Mouse (Mus musculus): Measurements from ENCODE around the gene Ruvbl2.
"Not testable (repeated sequence)": the region's sequence is repeated elsewhere in the genome, so short reads cannot be mapped to it uniquely, and the experiment has no call there.

Gene Ruvbl2

DNA sequence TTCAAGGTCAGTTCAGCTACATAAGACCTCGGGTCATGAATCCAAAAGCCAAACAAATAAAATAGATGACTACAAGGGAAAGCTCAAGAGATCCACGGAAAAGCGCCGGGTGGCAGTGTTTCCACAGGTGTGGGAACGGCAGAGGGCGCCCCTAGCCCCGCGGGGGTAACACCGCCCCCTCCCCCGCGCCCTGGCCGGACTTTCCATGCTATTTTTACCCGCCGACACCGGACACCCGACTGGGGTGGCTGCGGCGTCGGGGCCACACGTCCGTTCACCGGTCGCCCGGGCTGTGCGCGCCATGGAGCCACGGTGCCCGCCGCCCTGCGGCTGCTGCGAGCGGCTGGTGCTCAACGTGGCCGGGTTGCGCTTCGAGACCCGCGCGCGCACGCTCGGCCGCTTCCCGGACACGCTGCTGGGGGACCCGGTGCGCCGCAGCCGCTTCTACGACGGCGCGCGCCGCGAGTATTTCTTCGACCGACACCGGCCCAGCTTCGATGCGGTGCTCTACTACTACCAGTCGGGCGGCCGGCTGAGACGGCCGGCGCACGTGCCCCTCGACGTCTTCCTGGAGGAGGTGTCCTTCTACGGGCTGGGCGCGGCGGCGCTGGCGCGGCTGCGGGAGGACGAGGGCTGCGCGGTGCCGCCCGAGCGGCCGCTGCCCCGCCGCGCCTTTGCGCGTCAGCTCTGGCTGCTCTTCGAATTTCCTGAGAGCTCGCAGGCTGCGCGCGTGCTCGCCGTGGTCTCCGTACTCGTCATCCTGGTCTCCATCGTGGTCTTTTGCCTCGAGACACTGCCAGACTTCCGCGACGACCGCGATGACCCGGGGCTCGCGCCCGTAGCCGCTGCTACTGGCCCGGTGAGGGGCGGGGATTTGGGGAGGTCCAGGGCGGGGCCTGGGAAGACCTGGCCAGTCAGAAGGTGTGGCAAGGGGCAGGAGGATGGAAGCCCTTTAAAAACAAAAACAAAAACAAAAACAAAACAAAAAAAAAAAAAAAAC, 31.4 kb downstream of the Ruvbl2 start:
- H3K27me3 ChIP-seq (ENCODE audit: control insufficient read depth, insufficient read depth, low read length, poor library complexity, severe bottlenecking), result no peaks in the 10 kb centered on the region; the same call in 1 of the 2 replicates
- no peaks in the 10 kb centered on the region for H3K36me3 ChIP-seq (ENCODE audit: control insufficient read depth, insufficient read depth, low read length, poor library complexity, severe bottlenecking)
- DNase-seq (ENCODE audit: low read depth, low spot score), result peak; percentile 39

DNA sequence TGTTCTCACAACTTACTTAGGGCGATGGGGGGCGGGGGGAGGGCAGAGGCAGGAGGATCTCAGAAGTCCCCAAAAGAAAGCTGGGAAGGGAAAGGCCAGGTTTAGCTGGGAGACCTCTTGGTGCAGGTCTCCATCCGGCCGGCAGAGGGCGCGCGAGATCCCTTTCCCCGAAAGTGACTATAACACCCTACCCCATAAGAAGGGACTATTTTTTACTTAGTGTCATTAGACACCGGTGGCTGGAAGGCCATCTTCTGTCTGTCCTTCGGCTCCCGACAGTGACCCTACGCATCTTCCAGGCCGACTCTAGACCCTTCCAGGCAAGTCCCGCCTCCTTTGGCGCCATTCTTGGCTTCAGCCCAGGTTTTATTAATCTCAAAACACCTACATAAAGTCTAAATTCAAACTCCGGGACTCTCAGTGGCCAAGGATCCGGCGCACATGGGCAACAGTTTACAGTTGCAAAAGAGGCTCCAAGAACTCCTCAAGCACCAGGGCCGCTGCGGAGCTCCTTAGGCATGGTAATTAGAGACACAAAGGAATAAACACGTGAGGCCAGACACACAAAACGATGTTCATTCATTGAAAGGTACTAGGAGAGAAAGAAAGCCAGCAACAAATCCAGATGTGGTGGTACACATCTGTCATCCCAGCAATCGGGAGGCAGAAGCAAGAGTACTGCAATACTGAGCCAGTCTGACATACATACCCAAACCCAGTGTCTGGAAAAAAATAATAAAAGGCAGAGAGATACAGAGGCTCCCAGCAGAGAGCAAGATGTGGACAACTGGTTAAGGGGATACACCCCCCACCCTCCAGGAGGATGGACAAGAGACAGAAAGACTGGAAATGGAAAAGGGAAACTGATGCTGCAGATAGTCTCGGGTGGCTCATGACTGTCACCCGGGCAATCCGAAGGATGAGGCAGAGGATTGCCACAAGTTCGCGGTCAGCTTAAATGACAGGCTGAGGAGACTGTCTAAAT, 32.5 kb downstream of the Ruvbl2 start, which contains the start of gene Kcna7:
Gene Kcna7 (plus strand): TSS at position 563 of the 985 bp plus-strand sequence.
- peak; percentile 70 for DNase-seq (ENCODE audit: low read depth, low spot score)
- no peaks in the 10 kb centered on the region; the same call in 1 of the 2 replicates for H3K27me3 ChIP-seq (ENCODE audit: control insufficient read depth, insufficient read depth, low read length, poor library complexity, severe bottlenecking)
- no peaks in the 10 kb centered on the region for H3K36me3 ChIP-seq (ENCODE audit: control insufficient read depth, insufficient read depth, low read length, poor library complexity, severe bottlenecking)

DNA sequence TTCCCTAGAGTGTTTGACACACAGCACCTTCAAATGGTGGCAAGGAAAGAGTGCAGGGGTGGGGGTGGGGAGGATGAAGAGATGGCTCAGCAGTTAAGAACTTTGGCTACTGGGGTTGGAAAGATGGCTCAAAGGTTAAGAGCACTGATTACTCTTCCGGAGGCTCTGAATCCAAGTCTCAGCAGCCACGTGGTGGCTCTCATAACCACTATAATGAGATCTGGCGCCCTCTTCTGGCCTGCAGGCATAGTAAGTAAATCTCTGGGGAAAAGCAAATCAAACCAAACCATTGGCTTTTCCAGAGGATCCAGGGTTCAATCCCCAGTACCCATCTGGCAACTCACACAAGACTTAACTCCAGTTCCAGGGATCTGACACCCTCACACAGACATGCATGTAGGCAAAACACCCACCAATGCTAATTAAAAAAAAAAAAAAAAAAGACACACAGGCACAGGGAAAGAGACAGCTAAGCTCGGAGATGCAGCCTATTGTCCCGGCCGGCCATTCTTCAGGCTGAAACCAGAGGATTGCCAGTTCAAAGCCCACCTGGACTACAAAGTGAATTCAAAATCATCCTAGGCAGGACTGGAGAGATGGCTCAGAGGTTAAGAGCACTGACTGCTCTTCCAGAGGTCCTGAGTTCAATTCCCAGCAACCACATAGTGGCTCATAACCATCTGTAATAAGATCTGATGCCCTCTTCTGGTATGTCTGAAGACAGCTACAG, 34.2 kb downstream of the Ruvbl2 start:
- no peaks in the 10 kb centered on the region for H3K36me3 ChIP-seq (ENCODE audit: control insufficient read depth, insufficient read depth, low read length, poor library complexity, severe bottlenecking)
- DNase-seq (ENCODE audit: low read depth, low spot score), result peak; percentile 84

DNA sequence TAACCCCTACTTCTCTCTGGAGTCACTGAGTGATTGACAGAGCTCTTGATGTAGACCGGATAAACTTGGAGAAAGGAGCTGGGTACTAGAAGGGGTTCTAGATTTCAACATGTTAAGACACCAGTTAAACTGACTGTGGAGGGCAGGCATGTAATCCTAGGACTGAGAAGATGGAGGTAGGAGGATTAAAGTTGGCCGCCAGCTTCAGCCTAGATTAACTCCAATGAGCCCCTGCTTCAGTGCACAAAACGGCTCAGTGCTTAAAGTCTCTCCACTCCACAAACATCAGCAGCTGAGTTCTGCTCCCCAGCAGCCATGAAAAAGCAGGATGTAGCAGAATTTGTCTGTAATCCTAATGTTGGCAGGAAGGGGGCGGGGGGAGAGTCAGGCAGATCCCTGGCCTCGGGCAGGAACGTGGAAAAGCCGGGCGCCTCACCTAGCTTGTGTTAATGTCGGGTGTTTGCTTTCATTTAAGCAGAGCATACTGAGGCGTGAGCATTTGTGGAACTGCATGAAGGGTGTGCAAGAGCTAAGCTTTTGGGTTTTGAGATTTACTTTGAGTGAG, 36.3 kb downstream of the Ruvbl2 start:
- H3K36me3 ChIP-seq (ENCODE audit: control insufficient read depth, insufficient read depth, low read length, poor library complexity, severe bottlenecking), result no peaks in the 10 kb centered on the region
- no peak for DNase-seq (ENCODE audit: low read depth, low spot score)
- H3K27me3 ChIP-seq (ENCODE audit: control insufficient read depth, insufficient read depth, low read length, poor library complexity, severe bottlenecking), result no peaks in the 10 kb centered on the region; the same call in 1 of the 2 replicates

More for the DNA sequence above, 34.2 kb downstream of the Ruvbl2 start:
- H3K27me3 ChIP-seq (ENCODE audit: control insufficient read depth, insufficient read depth, low read length, poor library complexity, severe bottlenecking), result no peaks in the 10 kb centered on the region; the same call in 1 of the 2 replicates

DNA sequence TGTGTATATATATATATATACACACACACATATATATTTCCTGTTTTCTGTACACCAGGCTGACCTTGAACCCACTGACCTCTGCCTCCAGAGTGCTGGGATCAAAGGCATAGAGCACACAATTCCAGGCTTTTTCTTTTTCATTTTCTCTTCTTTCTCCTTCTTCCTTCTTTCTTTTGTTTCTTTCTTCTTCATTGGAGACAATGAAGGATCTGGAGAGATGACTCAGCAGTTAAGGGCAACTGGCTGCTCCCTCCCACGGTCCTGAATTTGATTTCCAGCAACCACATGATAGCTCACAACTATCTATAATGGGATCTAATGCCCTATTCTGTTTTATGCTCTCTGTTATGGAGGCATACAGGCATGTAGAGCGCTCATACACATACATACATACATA, 41.1 kb downstream of the Ruvbl2 start:
- Histone ChIP-seq H3K36me3 (ENCODE audit: control insufficient read depth, insufficient read depth, low read length, poor library complexity, severe bottlenecking) (peaks cover 5% of the 10 kb centered on the region), H3K27me3 (ENCODE audit: control insufficient read depth, insufficient read depth, low read length, poor library complexity, severe bottlenecking) (no peaks in the 10 kb centered on the region; the same call in 1 of the 2 replicates)
- DNase-seq (ENCODE audit: low read depth, low spot score), result no peak

DNA sequence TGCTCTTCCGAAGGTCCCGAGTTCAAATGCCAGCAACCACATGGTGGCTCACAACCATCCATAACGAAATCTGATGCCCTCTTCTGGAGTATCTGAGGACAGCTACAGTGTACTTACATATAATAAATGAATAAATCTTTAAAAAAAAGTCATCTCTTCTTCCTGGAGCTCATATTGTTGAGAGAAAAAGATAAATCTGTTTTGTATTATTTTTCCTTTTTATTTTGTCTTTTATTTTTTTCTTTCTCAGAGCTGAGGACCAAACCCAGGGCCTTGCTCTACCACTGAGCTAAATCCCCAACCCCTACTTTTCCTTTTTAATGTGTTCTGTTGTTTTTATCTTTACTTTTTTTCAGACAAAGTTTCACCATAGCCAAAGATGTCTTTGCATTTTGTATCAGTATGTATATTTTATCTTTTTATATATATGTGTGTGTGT, 41.5 kb downstream of the Ruvbl2 start:
- not testable (repeated sequence) for H3K36me3 ChIP-seq (ENCODE audit: control insufficient read depth, insufficient read depth, low read length, poor library complexity, severe bottlenecking); DNase-seq (ENCODE audit: low read depth, low spot score); H3K27me3 ChIP-seq (ENCODE audit: control insufficient read depth, insufficient read depth, low read length, poor library complexity, severe bottlenecking)

DNA sequence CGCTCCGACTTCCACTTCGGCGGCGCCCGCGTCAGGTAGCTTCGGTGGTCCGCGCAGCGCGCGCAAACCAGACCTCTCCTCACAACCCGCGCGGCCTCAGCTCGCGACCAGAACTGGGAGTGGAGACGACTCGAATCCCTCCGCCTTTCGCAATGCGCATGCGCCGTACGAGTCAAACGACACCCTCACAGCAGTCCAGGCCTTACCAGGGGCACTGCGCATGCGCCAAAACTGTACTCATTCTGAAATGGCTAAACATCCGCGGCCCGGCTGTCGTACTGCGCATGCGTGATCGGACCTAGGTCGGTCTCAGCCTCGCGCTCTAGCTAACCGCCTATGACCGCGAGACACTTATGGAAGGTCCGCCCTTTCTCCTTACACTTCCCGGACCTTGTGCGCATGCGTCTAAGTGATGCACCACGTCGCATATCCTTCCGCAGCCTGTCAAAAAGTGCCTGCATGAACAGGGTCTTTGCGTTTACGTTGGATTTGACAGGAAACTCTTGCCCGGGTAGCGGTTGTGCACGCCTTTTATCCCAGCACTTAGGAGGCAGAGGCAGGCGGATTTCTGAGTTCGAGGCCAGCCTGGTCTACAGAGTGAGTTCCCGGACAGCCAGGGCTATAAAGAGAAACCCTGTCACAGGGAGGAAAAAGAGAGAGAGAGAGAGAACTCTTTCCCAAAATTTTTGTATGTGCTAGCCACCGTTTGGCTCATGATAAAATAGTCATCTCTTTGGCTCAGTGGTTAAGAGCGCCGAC, 42.1 kb downstream of the Ruvbl2 start, which contains the start of gene Snrnp70:
Gene Snrnp70 (minus strand): TSS at position 165 of the 759 bp plus-strand sequence.
- peaks cover 7% of the 10 kb centered on the region for H3K36me3 ChIP-seq (ENCODE audit: control insufficient read depth, insufficient read depth, low read length, poor library complexity, severe bottlenecking)
- DNase-seq (ENCODE audit: low read depth, low spot score), result peak; percentile 100
- H3K27me3 ChIP-seq (ENCODE audit: control insufficient read depth, insufficient read depth, low read length, poor library complexity, severe bottlenecking), result no peaks in the 10 kb centered on the region; the same call in 1 of the 2 replicates

DNA sequence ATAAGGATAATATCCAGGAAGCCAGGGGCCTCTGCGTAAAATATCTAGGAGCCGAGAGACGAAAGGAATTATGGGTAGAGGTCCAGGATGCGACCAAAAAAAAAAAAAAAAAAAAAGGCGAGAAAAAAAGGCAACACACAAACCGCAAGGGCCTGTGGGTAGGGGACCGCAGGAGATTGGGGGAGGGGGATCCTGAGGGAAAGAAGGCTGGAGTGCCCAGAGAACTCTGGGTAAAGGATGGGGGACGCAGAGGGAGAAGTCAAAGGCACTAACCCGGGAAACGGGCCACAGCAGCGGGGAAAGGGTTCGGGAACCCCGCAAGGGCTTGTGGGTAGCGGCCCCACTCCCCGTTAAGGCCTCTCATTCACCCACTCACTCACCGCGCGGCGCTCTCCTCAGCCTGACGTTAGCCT, 42.8 kb downstream of the Ruvbl2 start:
- no peak for DNase-seq (ENCODE audit: low read depth, low spot score)
- H3K36me3 ChIP-seq (ENCODE audit: control insufficient read depth, insufficient read depth, low read length, poor library complexity, severe bottlenecking), result peaks cover 10% of the 10 kb centered on the region
- H3K27me3 ChIP-seq (ENCODE audit: control insufficient read depth, insufficient read depth, low read length, poor library complexity, severe bottlenecking), result no peaks in the 10 kb centered on the region; the same call in 1 of the 2 replicates

DNA sequence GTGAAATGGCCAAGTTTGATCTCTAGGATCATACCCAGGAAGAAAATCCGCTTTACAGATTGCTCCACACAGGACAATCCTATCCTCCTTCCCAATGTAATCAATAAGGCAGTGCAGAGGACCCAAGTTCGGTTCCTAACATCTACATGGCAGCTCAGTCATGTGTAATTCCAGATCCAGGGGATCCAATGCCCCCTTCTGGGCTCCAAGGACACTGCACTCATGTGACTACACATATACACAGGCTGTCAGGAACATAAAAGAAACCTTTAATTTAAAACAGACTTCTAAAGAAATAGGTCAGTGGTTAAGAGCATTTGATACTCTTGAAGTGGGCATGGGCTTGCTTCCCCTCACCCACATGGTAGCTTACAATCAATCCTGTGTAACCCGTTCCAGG, 51.8 kb downstream of the Ruvbl2 start:
- no peaks in the 10 kb centered on the region for H3K27me3 ChIP-seq (ENCODE audit: control insufficient read depth, insufficient read depth, low read length, poor library complexity, severe bottlenecking)
- DNase-seq (ENCODE audit: low read depth, low spot score), result no peak
- H3K36me3 ChIP-seq (ENCODE audit: control insufficient read depth, insufficient read depth, low read length, poor library complexity, severe bottlenecking), result peaks cover 37% of the 10 kb centered on the region

DNA sequence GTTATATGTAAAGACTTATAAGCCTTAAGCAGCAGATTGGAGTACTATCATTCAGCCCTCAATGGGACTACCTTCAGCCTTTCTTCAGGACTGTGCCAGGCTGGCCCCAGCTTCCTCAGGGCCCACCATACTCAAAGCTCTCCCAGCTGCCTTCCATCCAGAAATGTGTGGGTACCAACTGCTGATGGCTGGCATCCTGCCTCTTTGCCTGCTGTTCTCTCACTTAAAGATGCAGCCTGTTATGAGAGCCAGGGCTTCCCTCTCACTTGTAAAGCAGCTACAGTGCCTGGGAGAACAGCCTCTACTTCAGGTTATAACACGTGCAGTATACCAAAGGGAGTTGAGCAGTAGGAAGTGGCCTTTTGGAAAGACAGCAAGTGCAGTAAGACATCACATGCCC, 61.8 kb downstream of the Ruvbl2 start:
- H3K36me3 ChIP-seq (ENCODE audit: control insufficient read depth, insufficient read depth, low read length, poor library complexity, severe bottlenecking), result peaks cover 25% of the 10 kb centered on the region
- no peaks in the 10 kb centered on the region for H3K27me3 ChIP-seq (ENCODE audit: control insufficient read depth, insufficient read depth, low read length, poor library complexity, severe bottlenecking)
- no peak for DNase-seq (ENCODE audit: low read depth, low spot score)

DNA sequence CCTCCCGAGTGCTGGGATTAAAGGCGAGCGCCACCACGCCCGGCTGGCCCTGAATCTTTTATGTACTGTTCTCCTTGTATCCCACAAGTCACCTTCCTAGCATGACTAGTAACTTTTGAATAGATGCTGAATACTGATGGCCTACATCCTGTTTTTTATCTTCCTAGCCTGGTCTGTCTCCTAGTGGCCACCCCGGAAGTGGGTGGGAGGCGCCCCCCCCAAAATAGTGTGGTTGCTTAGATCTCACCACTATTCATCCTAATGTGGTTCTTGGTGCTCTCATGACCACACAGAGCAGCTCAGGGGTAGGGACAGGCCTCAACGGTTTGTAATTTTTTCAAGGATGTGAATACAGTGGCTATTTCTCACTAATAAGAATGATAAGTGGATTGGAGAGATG, 63.3 kb downstream of the Ruvbl2 start:
- Histone ChIP-seq H3K27me3 (ENCODE audit: control insufficient read depth, insufficient read depth, low read length, poor library complexity, severe bottlenecking) (no peaks in the 10 kb centered on the region), H3K36me3 (ENCODE audit: control insufficient read depth, insufficient read depth, low read length, poor library complexity, severe bottlenecking) (peaks cover 16% of the 10 kb centered on the region)
- no peak for DNase-seq (ENCODE audit: low read depth, low spot score)

DNA sequence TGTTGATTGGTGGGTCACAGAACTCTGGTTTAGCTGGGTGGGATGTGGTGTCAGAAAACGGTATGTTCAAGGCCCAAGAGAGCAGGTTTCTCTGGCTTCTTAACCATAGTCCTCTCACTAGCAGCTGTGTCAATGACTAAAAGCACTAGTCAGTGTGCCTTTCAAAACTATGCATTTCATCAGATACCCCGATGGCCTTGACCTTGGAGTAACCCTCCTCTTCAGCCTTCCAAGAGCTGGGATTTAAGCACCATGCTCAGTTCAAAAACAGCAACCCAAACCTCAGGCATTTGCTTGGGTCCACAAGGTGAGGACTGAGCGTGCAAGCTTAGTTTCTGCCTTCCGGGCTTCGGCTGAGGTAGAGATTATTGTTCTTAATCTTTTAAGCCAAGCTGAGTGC, 65.5 kb downstream of the Ruvbl2 start:
- no peaks in the 10 kb centered on the region for H3K27me3 ChIP-seq (ENCODE audit: control insufficient read depth, insufficient read depth, low read length, poor library complexity, severe bottlenecking)
- H3K36me3 ChIP-seq (ENCODE audit: control insufficient read depth, insufficient read depth, low read length, poor library complexity, severe bottlenecking), result peaks cover 13% of the 10 kb centered on the region
- DNase-seq (ENCODE audit: low read depth, low spot score), result no peak
